22 mouse cellular contexts compared by ENCODE assay signal in the genomic region with DNA sequence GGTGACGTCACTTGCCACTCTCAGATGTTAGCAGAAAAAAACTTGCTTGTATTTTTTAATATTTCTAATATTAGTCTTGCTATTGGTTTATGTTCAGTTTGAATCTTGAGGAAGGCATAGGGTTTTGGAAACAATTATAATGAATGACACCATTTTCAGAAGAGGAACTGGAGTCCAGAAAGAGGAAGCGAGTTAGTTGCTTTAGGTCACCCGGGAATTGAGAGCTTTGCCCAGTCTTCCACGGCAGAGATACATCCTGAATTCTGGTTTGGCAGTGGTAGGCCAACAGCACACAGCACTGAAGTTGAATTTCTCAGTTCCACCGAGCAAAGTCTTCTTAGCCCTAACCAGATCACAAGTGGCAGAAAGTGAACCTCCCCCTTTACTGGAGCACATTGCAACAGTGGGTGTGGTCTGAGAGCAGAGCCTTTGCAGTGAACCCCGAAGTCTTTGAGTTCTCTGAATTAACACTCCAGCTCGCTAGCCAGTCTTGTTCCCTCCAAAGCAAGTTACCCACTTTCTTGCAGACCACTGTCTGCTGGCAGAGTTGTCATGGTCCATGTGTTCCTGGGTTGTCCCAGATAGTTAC.
DNase-seq lines count a peak whose midpoint lies in the region; ATAC-seq lines count a peak whose summit lies in the region.
"Had no signal": no experiment of that assay in that cellular context is flagged by ENCODE, and none has a peak within 500 bp of the region (broad histone marks: within the 10 kb centered on the region; RNA-seq: fewer than 3 reads in every experiment).

No protein-coding gene starts in this region.

- WGBS in embryonic facial prominence, embryonic 15.5 days: 56% methylated on average over 7 of the region's 7 CpGs
- WGBS in embryonic facial prominence, embryonic 10.5 days: 69% methylated on average over 7 of the region's 7 CpGs
- 87% methylated on average over 7 of the region's 7 CpGs for WGBS in midbrain, embryonic 13.5 days

- ATAC-seq in embryonic facial prominence, embryonic 15.5 days (ENCODE audit: insufficient number of reproducible peaks, low FRiP score, low TSS enrichment, low read depth): no peak
- ATAC-seq in common myeloid progenitor, adult 5-6 weeks (replicated peaks; ENCODE audit: low read depth, poor library complexity, severe bottlenecking): peak; percentile 96
- no peak for ATAC-seq in midbrain, embryonic 13.5 days
- ATAC-seq: activated CD4-positive, CD25-positive, alpha-beta regulatory T cell, adult 4 months; midbrain, embryonic 16.5 days; Patski had no signal

- no peaks in the 10 kb centered on the region for H3K36me3 ChIP-seq in embryonic facial prominence, embryonic 15.5 days
- no peaks in the 10 kb centered on the region for H3K36me3 ChIP-seq in embryonic facial prominence, embryonic 10.5 days (replicated peaks)
- H3K36me3 ChIP-seq in midbrain, embryonic 13.5 days: no peaks in the 10 kb centered on the region
- H3K36me3 ChIP-seq: limb, embryonic 10.5 days had no signal

- H3K27me3 ChIP-seq in embryonic facial prominence, embryonic 15.5 days: no peaks in the 10 kb centered on the region
- H3K27me3 ChIP-seq in embryonic facial prominence, embryonic 10.5 days (replicated peaks; ENCODE audit: low read depth, poor library complexity, severe bottlenecking): no peaks in the 10 kb centered on the region
- H3K27me3 ChIP-seq in midbrain, embryonic 13.5 days: no peaks in the 10 kb centered on the region
- H3K27me3 ChIP-seq: embryonic facial prominence, embryonic 12.5 days; megakaryocyte, embryonic 14.5 days; Patski had no signal

- DNase-seq in embryonic facial prominence, embryonic 10.5 days (ENCODE audit: low spot score): no peak
- DNase-seq in lung, postnatal 25 days (ENCODE audit: low spot score): peak; percentile 19
- DNase-seq in lung, postnatal 4 days: no peak
- DNase-seq in skeletal muscle tissue, adult 2 months (ENCODE audit: low read depth, low spot score): peak; percentile 22
- no peak for DNase-seq in urinary bladder, postnatal 4 days (ENCODE audit: low spot score in 2 of 2)
- DNase-seq: cerebellum, postnatal 25 days; heart, postnatal 4 days; kidney, adult 8-10 months; kidney, postnatal 4 days; thymus, postnatal 36 days had no signal

- H3K4me1 ChIP-seq in embryonic facial prominence, embryonic 15.5 days: no peaks in the 10 kb centered on the region
- peaks cover 10% of the 10 kb centered on the region; the same call in 1 of the 2 replicates for H3K4me1 ChIP-seq in embryonic facial prominence, embryonic 10.5 days
- H3K4me1 ChIP-seq in midbrain, embryonic 13.5 days (replicated peaks): no peaks in the 10 kb centered on the region
- H3K4me1 ChIP-seq: megakaryocyte, embryonic 14.5 days had no signal

- H3K9me3 ChIP-seq in embryonic facial prominence, embryonic 15.5 days (replicated peaks): no peaks in the 10 kb centered on the region
- no peaks in the 10 kb centered on the region for H3K9me3 ChIP-seq in embryonic facial prominence, embryonic 10.5 days
- H3K9me3 ChIP-seq in midbrain, embryonic 13.5 days: no peaks in the 10 kb centered on the region
- H3K9me3 ChIP-seq: embryonic facial prominence, embryonic 12.5 days; limb, embryonic 10.5 days; megakaryocyte, embryonic 14.5 days had no signal

- H3K4me2 ChIP-seq in embryonic facial prominence, embryonic 15.5 days (replicated peaks): no peak overlapping the region
- no peak overlapping the region for H3K4me2 ChIP-seq in midbrain, embryonic 13.5 days (replicated peaks)
- H3K4me2 ChIP-seq: embryonic facial prominence, embryonic 12.5 days had no signal

- H3K4me3 ChIP-seq in embryonic facial prominence, embryonic 15.5 days (replicated peaks): no peak overlapping the region
- no peak overlapping the region for H3K4me3 ChIP-seq in embryonic facial prominence, embryonic 10.5 days
- H3K4me3 ChIP-seq in midbrain, embryonic 13.5 days (replicated peaks): no peak overlapping the region
- H3K4me3 ChIP-seq: embryonic facial prominence, embryonic 12.5 days; limb, embryonic 10.5 days had no signal

- H3K27ac ChIP-seq in embryonic facial prominence, embryonic 15.5 days (replicated peaks): peak overlapping the region; percentile 58
- no peak overlapping the region for H3K27ac ChIP-seq in embryonic facial prominence, embryonic 10.5 days (replicated peaks)
- H3K27ac ChIP-seq in midbrain, embryonic 13.5 days: no peak overlapping the region
- H3K27ac ChIP-seq: embryonic facial prominence, embryonic 12.5 days; hindbrain, postnatal 0 days; limb, embryonic 10.5 days; liver, embryonic 14.5 days had no signal

- no peak overlapping the region for H3K9ac ChIP-seq in embryonic facial prominence, embryonic 15.5 days
- H3K9ac ChIP-seq in midbrain, embryonic 13.5 days (replicated peaks): no peak overlapping the region
- H3K9ac ChIP-seq: embryonic facial prominence, embryonic 12.5 days; forebrain, postnatal 0 days; liver, embryonic 14.5 days had no signal

Comparison
In these comparisons a context has a peak if more than half of its experiments do, and no peak if none do; other contexts are left out.
1. DNase-seq: peak in lung, postnatal 25 days (single experiment) and skeletal muscle tissue, adult 2 months (single experiment); none in embryonic facial prominence, embryonic 10.5 days (single experiment), lung, postnatal 4 days (0 of 2) and urinary bladder, postnatal 4 days (0 of 2).